Mouse (Mus musculus) megakaryocyte, embryonic 14.5 days (primary cell): ENCODE results near the gene Mc1r.

Experiments used
- FLI1 ChIP-seq: IDR thresholded peaks from 2 replicates; pipeline ENCODE4 v1.6.1; 2012; ENCODE audit warnings: low read length, inconsistent platforms, mixed read lengths
- GATA1 ChIP-seq: IDR thresholded peaks from 3 replicates; pipeline ENCODE4 v1.6.1; 2012; ENCODE audit warnings: mixed read lengths, low read length, inconsistent platforms, borderline replicate concordance

- TF ChIP-seq GATA1 (no peak), FLI1 (no peak)
These were observed 16.5 kb downstream of the Mc1r start, which contains the start of gene Def8 for GRCm38 (mm10) chr8:123423441-123423840.
